Comparison of ENCODE assay signal across 10 mouse cellular contexts in genomic region chr13:114856269-114856627, GRCm38 (mm10). TPM values are rescaled to one million over a fixed set of nuclear protein-coding genes. Genes with fewer than 3 reads are reported as not detected.
DNase-seq lines count a peak whose midpoint lies in the region; ATAC-seq and TF ChIP-seq lines count a peak whose summit lies in the region.
"Had no signal": no experiment of that assay in that cellular context is flagged by ENCODE, and none has a peak within 500 bp of the region (broad histone marks: within the 10 kb centered on the region; RNA-seq: fewer than 3 reads in every experiment).

No protein-coding gene starts in this region.

- H3K27me3 ChIP-seq in kidney, postnatal 0 days (ENCODE audit: insufficient read depth, low read length): no peaks in the 10 kb centered on the region
- H3K27me3 ChIP-seq in kidney, embryonic 15.5 days: no peaks in the 10 kb centered on the region
- no peaks in the 10 kb centered on the region for H3K27me3 ChIP-seq in embryonic facial prominence, embryonic 10.5 days (replicated peaks; ENCODE audit: low read depth, poor library complexity, severe bottlenecking)
- H3K27me3 ChIP-seq in forebrain, embryonic 12.5 days: no peaks in the 10 kb centered on the region
- H3K27me3 ChIP-seq in midbrain, embryonic 11.5 days (ENCODE audit: control insufficient read depth, insufficient read depth, low read length): no peaks in the 10 kb centered on the region

- H3K4me2 ChIP-seq in kidney, postnatal 0 days (ENCODE audit: low read length): 0 out of 2 replicates have a peak overlapping the region, but pooled peaks have one; percentile 23
- no peak overlapping the region for H3K4me2 ChIP-seq in kidney, embryonic 15.5 days
- H3K4me2 ChIP-seq in forebrain, embryonic 12.5 days: 0 out of 2 replicates have a peak overlapping the region, but pooled peaks have one; percentile 25
- H3K4me2 ChIP-seq in midbrain, embryonic 11.5 days: peak overlapping the region; percentile 1; the same call in 1 of the 2 replicates

- 55% methylated on average over 7 of the region's 7 CpGs for WGBS in kidney, postnatal 0 days
- 49% methylated on average over 7 of the region's 7 CpGs for whole genome bisulfite sequencing in kidney, embryonic 15.5 days
- WGBS in embryonic facial prominence, embryonic 10.5 days: 51% methylated on average over 7 of the region's 7 CpGs
- WGBS in forebrain, embryonic 12.5 days: 24% methylated on average over 7 of the region's 7 CpGs
- 38% methylated on average over 7 of the region's 7 CpGs for WGBS in midbrain, embryonic 11.5 days

- H3K9me3 ChIP-seq in kidney, postnatal 0 days (replicated peaks; ENCODE audit: low read length): no peaks in the 10 kb centered on the region
- H3K9me3 ChIP-seq in kidney, embryonic 15.5 days (replicated peaks): no peaks in the 10 kb centered on the region
- no peaks in the 10 kb centered on the region for H3K9me3 ChIP-seq in embryonic facial prominence, embryonic 10.5 days
- no peaks in the 10 kb centered on the region for H3K9me3 ChIP-seq in forebrain, embryonic 12.5 days
- H3K9me3 ChIP-seq in midbrain, embryonic 11.5 days (ENCODE audit: control insufficient read depth, low read length): no peaks in the 10 kb centered on the region

- DNase-seq in kidney, postnatal 0 days (ENCODE audit: low spot score): no peak
- no peak for DNase-seq in embryonic facial prominence, embryonic 10.5 days (ENCODE audit: low spot score)
- no peak for DNase-seq in midbrain, embryonic 11.5 days (ENCODE audit: low spot score, missing footprints)
- DNase-seq in right cerebral cortex, adult 18-20 months: no peak
- DNase-seq in adrenal gland, postnatal 36 days: no peak
- DNase-seq: kidney, adult 18-20 months; layer of hippocampus, adult 9-11 months had no signal

- H3K36me3 ChIP-seq in kidney, postnatal 0 days (ENCODE audit: insufficient read depth, low read length): no peaks in the 10 kb centered on the region
- H3K36me3 ChIP-seq in kidney, embryonic 15.5 days: no peaks in the 10 kb centered on the region
- no peaks in the 10 kb centered on the region for H3K36me3 ChIP-seq in embryonic facial prominence, embryonic 10.5 days (replicated peaks)
- no peaks in the 10 kb centered on the region for H3K36me3 ChIP-seq in forebrain, embryonic 12.5 days (replicated peaks)
- H3K36me3 ChIP-seq in midbrain, embryonic 11.5 days (ENCODE audit: control insufficient read depth, insufficient read depth, low read length): no peaks in the 10 kb centered on the region

- no peak overlapping the region for H3K27ac ChIP-seq in kidney, postnatal 0 days
- no peak overlapping the region for H3K27ac ChIP-seq in kidney, embryonic 15.5 days
- H3K27ac ChIP-seq in embryonic facial prominence, embryonic 10.5 days (replicated peaks): no peak overlapping the region
- no peak overlapping the region for H3K27ac ChIP-seq in forebrain, embryonic 12.5 days
- H3K27ac ChIP-seq in midbrain, embryonic 11.5 days (ENCODE audit: low read depth, low read length): no peak overlapping the region
- H3K27ac ChIP-seq: liver, embryonic 14.5 days had no signal

- H3K4me1 ChIP-seq in kidney, postnatal 0 days (replicated peaks; ENCODE audit: insufficient read depth, low read length): no peaks in the 10 kb centered on the region
- peaks cover 6% of the 10 kb centered on the region for H3K4me1 ChIP-seq in kidney, embryonic 15.5 days
- peaks cover 9% of the 10 kb centered on the region for H3K4me1 ChIP-seq in embryonic facial prominence, embryonic 10.5 days
- peaks cover 5% of the 10 kb centered on the region; the same call in 1 of the 2 replicates for H3K4me1 ChIP-seq in forebrain, embryonic 12.5 days
- H3K4me1 ChIP-seq in midbrain, embryonic 11.5 days (ENCODE audit: control insufficient read depth, insufficient read depth, low read length): no peaks in the 10 kb centered on the region; the same call in 1 of the 2 replicates

- no peak overlapping the region for H3K9ac ChIP-seq in kidney, postnatal 0 days (ENCODE audit: low read depth, low read length)
- H3K9ac ChIP-seq in kidney, embryonic 15.5 days: no peak overlapping the region
- H3K9ac ChIP-seq in forebrain, embryonic 12.5 days: no peak overlapping the region
- no peak overlapping the region for H3K9ac ChIP-seq in midbrain, embryonic 11.5 days (ENCODE audit: low read length)
- H3K9ac ChIP-seq: liver, embryonic 14.5 days had no signal

- H3K4me3 ChIP-seq in kidney, postnatal 0 days (replicated peaks; ENCODE audit: low read depth, low read length): no peak overlapping the region
- no peak overlapping the region for H3K4me3 ChIP-seq in kidney, embryonic 15.5 days (replicated peaks)
- H3K4me3 ChIP-seq in embryonic facial prominence, embryonic 10.5 days: peak overlapping the region; percentile 21; the same call in 1 of the 2 replicates
- H3K4me3 ChIP-seq in forebrain, embryonic 12.5 days (replicated peaks): no peak overlapping the region
- H3K4me3 ChIP-seq in midbrain, embryonic 11.5 days (ENCODE audit: low read depth, low read length): no peak overlapping the region

- no peak for TF ChIP-seq CTCF in kidney, postnatal 0 days (IDR thresholded peaks at IDR 0.05; ENCODE audit: low read depth)

- no peak for ATAC-seq in kidney, postnatal 0 days (replicated peaks; ENCODE audit: low FRiP score, low read depth)
- no peak for ATAC-seq in kidney, embryonic 15.5 days (replicated peaks; ENCODE audit: low FRiP score)
- no peak for ATAC-seq in forebrain, embryonic 12.5 days (ENCODE audit: low FRiP score)
- no peak for ATAC-seq in midbrain, embryonic 11.5 days (ENCODE audit: low FRiP score)

RNA-seq across cellular contexts. Expression of gene Mocs2, which starts 38.2 kb away (rescaled TPM):
- 116 and 120 TPM in 2 replicates for polyA plus RNA-seq in kidney, postnatal 0 days (2015; fragmentation: Nextera tagmentation; extraction: Ambion mirVana)
- polyA plus RNA-seq in kidney, embryonic 15.5 days (2015; fragmentation: Nextera tagmentation; extraction: Ambion mirVana): 76.1 and 78.9 TPM in 2 replicates
- polyA plus RNA-seq in embryonic facial prominence, embryonic 10.5 days (2016; fragmentation: Nextera tagmentation; extraction: Ambion mirVana): 64.4 and 67.3 TPM in 2 replicates
- 84.1 and 84.6 TPM in 2 replicates for polyA plus RNA-seq in forebrain, embryonic 12.5 days (2016; fragmentation: Nextera tagmentation; extraction: Ambion mirVana)
- 85.1 and 85.3 TPM in 2 replicates for polyA plus RNA-seq in midbrain, embryonic 11.5 days (2014; fragmentation: Nextera tagmentation; extraction: Ambion mirVana)
- 100 to 1,000 TPM; 152 to 180 TPM for total RNA-seq in adrenal gland, postnatal 36 days (2021)
